Mouse (Mus musculus) neural tube, embryonic 14.5 days (tissue): ENCODE results near the gene Sun1. TPM values are rescaled to one million over a fixed set of nuclear protein-coding genes. Genes with fewer than 3 reads are reported as not detected.

Source experiments
- ATAC-seq: fragments of 200-750 bp; cut with Nextera tagmentation; 2 replicates; pipeline ENCODE4 v1.8.0; 2017; ENCODE audit warnings: low read depth, mild to moderate bottlenecking, moderate TSS enrichment, moderate library complexity
- H3K27ac ChIP-seq: fragments of 300-500 bp; sonication (generic); 2 replicates; pipeline ENCODE4 v1.5.1; 2014; ENCODE audit warnings: low read depth, mild to moderate bottlenecking, control low read depth, low read length, moderate library complexity, mixed read lengths
- H3K27me3 ChIP-seq: fragments of 300-500 bp; sonication (generic); 2 replicates; pipeline ENCODE4 v1.6.1; 2014; ENCODE audit warnings: low read length; ENCODE audit not compliant: control insufficient read depth, insufficient read depth
- H3K36me3 ChIP-seq: fragments of 300-500 bp; sonication (generic); 2 replicates; pipeline ENCODE4 v1.6.1; 2014; ENCODE audit warnings: low read length, mixed read lengths; ENCODE audit not compliant: control insufficient read depth, insufficient read depth
- H3K4me1 ChIP-seq: fragments of 300-500 bp; sonication (generic); 2 replicates; pipeline ENCODE4 v1.6.1; 2014; ENCODE audit warnings: low read length; ENCODE audit not compliant: control insufficient read depth, insufficient read depth
- H3K4me2 ChIP-seq: fragments of 300-500 bp; sonication (generic); 2 replicates; pipeline ENCODE4 v1.6.1; 2014; ENCODE audit warnings: mild to moderate bottlenecking, low read depth, low read length, control low read depth
- H3K4me3 ChIP-seq: fragments of 300-500 bp; sonication (generic); 2 replicates; pipeline ENCODE4 v1.5.1; 2014; ENCODE audit warnings: low read depth, low read length, control low read depth, mixed read lengths
- H3K9ac ChIP-seq: fragments of 300-500 bp; sonication (generic); replicated peaks from 2 replicates; pipeline ENCODE4 v1.6.1; 2014; ENCODE audit warnings: low read depth, mild to moderate bottlenecking, control low read depth, low read length, mixed read lengths
- H3K9me3 ChIP-seq: fragments of 300-500 bp; sonication (generic); 2 replicates; pipeline ENCODE4 v1.6.1; 2016; ENCODE audit warnings: low read length; ENCODE audit not compliant: control insufficient read depth
- WGBS: fragments of 180-500 bp; shearing (Covaris S2); extraction: QIAGEN DNeasy Blood & Tissue Kit; methylation state at CpG from one replicate; pipeline ENCODE4 v1.1.7; 2014; 5-methylcytosine and 5-hydroxymethylcytosine counted together
- polyA plus RNA-seq: library from polyadenylated mRNA; unstranded; fragments of >200 nt; fragmentation: Nextera tagmentation; extraction: Ambion mirVana; gene quantifications from 2 replicates; pipeline ENCODE4 v1.2.1, GENCODE M21; 2014

Gene Sun1
- 49.5 and 51.3 TPM in 2 replicates for polyA plus RNA-seq

- H3K36me3 ChIP-seq, result 0 out of 2 replicates have a peak, but pooled peaks cover 3% of the 10 kb centered on the region
- peak within 1 kb of the TSS; percentile 87 for H3K9ac ChIP-seq
- WGBS, result 1% methylated on average over 64 of the region's 64 CpGs
- peak within 1 kb of the TSS; percentile 80 for H3K4me2 ChIP-seq
- H3K27me3 ChIP-seq, result no peaks in the 10 kb centered on the region
- no peaks in the 10 kb centered on the region for H3K9me3 ChIP-seq
- peaks cover 20% of the 10 kb centered on the region for H3K4me1 ChIP-seq
- H3K4me3 ChIP-seq, result peak within 1 kb of the TSS; percentile 99
- peak within 1 kb of the TSS; percentile 86 for H3K27ac ChIP-seq
- peak; percentile 99 for ATAC-seq
Observed at GRCm38 (mm10) chr5:139199995-139200769, at the start of gene Sun1. Gene Sun1 (plus strand): TSS chr5:139200637.

- Histone ChIP-seq H3K9me3 (no peaks in the 10 kb centered on the region), H3K9ac (no peak overlapping the region), H3K4me3 (no peak overlapping the region), H3K27me3 (no peaks in the 10 kb centered on the region), H3K4me2 (no peak overlapping the region), H3K4me1 (no peaks in the 10 kb centered on the region), H3K27ac (no peak overlapping the region), H3K36me3 (peaks cover 17% of the 10 kb centered on the region)
- 90% methylated on average over 8 of the region's 8 CpGs for whole genome bisulfite sequencing
- ATAC-seq, result no peak
Observed at GRCm38 (mm10) chr5:139160899-139161298, 39.5 kb upstream of the Sun1 start.

GRCm38 (mm10) chr5:139161632-139162031 is 38.8 kb upstream of the Sun1 start:
- 95% methylated on average over 10 of the region's 10 CpGs for WGBS
- no peaks in the 10 kb centered on the region for H3K27me3 ChIP-seq
- H3K4me1 ChIP-seq, result no peaks in the 10 kb centered on the region

GRCm38 (mm10) chr5:139166781-139167361 is 33.6 kb upstream of the Sun1 start:
- peaks cover 30% of the 10 kb centered on the region for H3K36me3 ChIP-seq
- H3K4me1 ChIP-seq, result no peaks in the 10 kb centered on the region
- ATAC-seq, result no peak
- no peaks in the 10 kb centered on the region for H3K27me3 ChIP-seq
- no peak overlapping the region for H3K4me3 ChIP-seq
- H3K4me2 ChIP-seq, result no peak overlapping the region
- WGBS, result 93% methylated on average over 6 of the region's 6 CpGs
- H3K27ac ChIP-seq, result no peak overlapping the region
- H3K9me3 ChIP-seq, result no peaks in the 10 kb centered on the region
- no peak overlapping the region for H3K9ac ChIP-seq

More at GRCm38 (mm10) chr5:139161632-139162031, 38.8 kb upstream of the Sun1 start:
- no peak overlapping the region for H3K4me2 ChIP-seq
- H3K9ac ChIP-seq, result no peak overlapping the region
- no peak overlapping the region for H3K27ac ChIP-seq
- no peaks in the 10 kb centered on the region for H3K9me3 ChIP-seq
- no peak overlapping the region for H3K4me3 ChIP-seq
- H3K36me3 ChIP-seq, result peaks cover 23% of the 10 kb centered on the region
- ATAC-seq, result no peak

GRCm38 (mm10) chr5:139167548-139167947 is 32.9 kb upstream of the Sun1 start:
- H3K27ac ChIP-seq, result no peak overlapping the region
- no peak overlapping the region for H3K4me3 ChIP-seq
- ATAC-seq, result no peak
- H3K9me3 ChIP-seq, result no peaks in the 10 kb centered on the region
- H3K9ac ChIP-seq, result no peak overlapping the region
- H3K4me2 ChIP-seq, result no peak overlapping the region
- H3K4me1 ChIP-seq, result no peaks in the 10 kb centered on the region
- no peaks in the 10 kb centered on the region for H3K27me3 ChIP-seq
- peaks cover 28% of the 10 kb centered on the region for H3K36me3 ChIP-seq
- WGBS, result 93% methylated on average over 1 of the region's 1 CpGs

- peaks cover 17% of the 10 kb centered on the region for H3K36me3 ChIP-seq
- no peak for ATAC-seq
- no peak overlapping the region for H3K4me2 ChIP-seq
- H3K27me3 ChIP-seq, result no peaks in the 10 kb centered on the region
- no peaks in the 10 kb centered on the region for H3K9me3 ChIP-seq
- H3K9ac ChIP-seq, result no peak overlapping the region
- 95% methylated on average over 4 of the region's 4 CpGs for WGBS
- no peak overlapping the region for H3K4me3 ChIP-seq
- H3K27ac ChIP-seq, result no peak overlapping the region
- peaks cover 17% of the 10 kb centered on the region for H3K4me1 ChIP-seq
Observed at GRCm38 (mm10) chr5:139171929-139172328, 28.5 kb upstream of the Sun1 start.

- WGBS, result 10% methylated on average over 10 of the region's 10 CpGs
- ATAC-seq, result peak; percentile 15; the same call in 1 of the 2 replicates
- no peak overlapping the region for H3K4me3 ChIP-seq
- peak overlapping the region; percentile 66 for H3K27ac ChIP-seq
- H3K27me3 ChIP-seq, result no peaks in the 10 kb centered on the region
- peaks cover 12% of the 10 kb centered on the region for H3K36me3 ChIP-seq
- H3K9ac ChIP-seq, result no peak overlapping the region
- H3K9me3 ChIP-seq, result no peaks in the 10 kb centered on the region
- H3K4me2 ChIP-seq, result no peak overlapping the region
- H3K4me1 ChIP-seq, result peaks cover 17% of the 10 kb centered on the region
Observed at GRCm38 (mm10) chr5:139174141-139174540, 26.3 kb upstream of the Sun1 start.

GRCm38 (mm10) chr5:139174556-139175547 is 25.6 kb upstream of the Sun1 start:
- peaks cover 17% of the 10 kb centered on the region for H3K4me1 ChIP-seq
- H3K27ac ChIP-seq, result peak overlapping the region; percentile 50
- ATAC-seq, result peak; percentile 62; the same call in 1 of the 2 replicates
- no peaks in the 10 kb centered on the region for H3K9me3 ChIP-seq
- no peaks in the 10 kb centered on the region for H3K27me3 ChIP-seq
- WGBS, result 6% methylated on average over 10 of the region's 10 CpGs
- H3K4me3 ChIP-seq, result no peak overlapping the region
- H3K36me3 ChIP-seq, result peaks cover 12% of the 10 kb centered on the region
- H3K9ac ChIP-seq, result no peak overlapping the region
- no peak overlapping the region for H3K4me2 ChIP-seq
